Mouse (Mus musculus) forebrain, embryonic 15.5 days (tissue): ENCODE measurements around the gene Slc12a7. TPM values are rescaled to one million over a fixed set of nuclear protein-coding genes. Genes with fewer than 3 reads are reported as not detected.

Source experiments
- ATAC-seq: fragments of 200-750 bp; cut with Nextera tagmentation; replicated peaks from 2 replicates; pipeline ENCODE4 v1.8.0; 2017; ENCODE audit warnings: mild to moderate bottlenecking, moderate TSS enrichment, moderate library complexity
- H3K27ac ChIP-seq: fragments of 300-500 bp; sonication (generic); replicated peaks from 2 replicates; pipeline ENCODE4 v1.5.1; 2015; ENCODE audit warnings: mild to moderate bottlenecking, inconsistent platforms
- H3K27me3 ChIP-seq: fragments of 300-500 bp; sonication (generic); 2 replicates; pipeline ENCODE4 v1.6.1; 2015; ENCODE audit warnings: inconsistent platforms
- H3K36me3 ChIP-seq: fragments of 300-500 bp; sonication (generic); 2 replicates; pipeline ENCODE4 v1.6.1; 2015; ENCODE audit warnings: mild to moderate bottlenecking, inconsistent platforms
- H3K4me1 ChIP-seq: fragments of 300-500 bp; sonication (generic); 2 replicates; pipeline ENCODE4 v1.6.1; 2015; ENCODE audit warnings: inconsistent platforms
- H3K4me2 ChIP-seq: fragments of 300-500 bp; sonication (generic); replicated peaks from 2 replicates; pipeline ENCODE4 v1.6.1; 2015; ENCODE audit warnings: mild to moderate bottlenecking, inconsistent platforms
- H3K4me3 ChIP-seq: fragments of 300-500 bp; sonication (generic); 2 replicates; pipeline ENCODE4 v1.5.1; 2015; ENCODE audit warnings: mild to moderate bottlenecking, inconsistent platforms
- H3K9ac ChIP-seq: fragments of 300-500 bp; sonication (generic); replicated peaks from 2 replicates; pipeline ENCODE4 v1.6.1; 2015; ENCODE audit warnings: mild to moderate bottlenecking, inconsistent platforms
- H3K9me3 ChIP-seq: fragments of 300-500 bp; sonication (generic); 2 replicates; pipeline ENCODE4 v1.6.1; 2016; ENCODE audit warnings: inconsistent platforms
- WGBS: fragments of 180-500 bp; shearing (Covaris S2); methylation state at CpG from one replicate; pipeline ENCODE4 v1.1.7; 2015; ENCODE audit warnings: mixed read lengths; 5-methylcytosine and 5-hydroxymethylcytosine counted together
- polyA plus RNA-seq: library from polyadenylated mRNA; unstranded; fragments of >200 nt; fragmentation: Nextera tagmentation; extraction: Ambion mirVana; gene quantifications from 2 replicates; pipeline ENCODE4 v1.2.1, GENCODE M21; 2015

Gene Slc12a7
- polyA plus RNA-seq, 1 experiment from 2014 or later = 16.3 TPM

GRCm38 (mm10) chr13:73833809-73834208 lies 100.9 kb downstream of the Slc12a7 start:
- no peak for ATAC-seq
- WGBS = 81% methylated on average over 12 of the region's 12 CpGs
- H3K4me2 ChIP-seq = no peak overlapping the region

GRCm38 (mm10) chr13:73835791-73836190 lies 102.9 kb downstream of the Slc12a7 start:
- Histone ChIP-seq H3K27ac (no peak overlapping the region), H3K4me3 (no peak overlapping the region), H3K27me3 (no peaks in the 10 kb centered on the region), H3K9ac (no peak overlapping the region), H3K4me2 (no peak overlapping the region), H3K4me1 (0 out of 2 replicates have a peak, but pooled peaks cover 7% of the 10 kb centered on the region), H3K9me3 (no peaks in the 10 kb centered on the region), H3K36me3 (no peaks in the 10 kb centered on the region)
- no peak for ATAC-seq
- 65% methylated on average over 4 of the region's 4 CpGs for WGBS

More at GRCm38 (mm10) chr13:73833809-73834208, 100.9 kb downstream of the Slc12a7 start:
- Histone ChIP-seq H3K27me3 (no peaks in the 10 kb centered on the region), H3K27ac (no peak overlapping the region), H3K36me3 (no peaks in the 10 kb centered on the region), H3K4me1 (0 out of 2 replicates have a peak, but pooled peaks cover 2% of the 10 kb centered on the region), H3K4me3 (no peak overlapping the region), H3K9me3 (no peaks in the 10 kb centered on the region), H3K9ac (no peak overlapping the region)

- WGBS = 81% methylated on average over 6 of the region's 6 CpGs
- Histone ChIP-seq H3K27me3 (no peaks in the 10 kb centered on the region), H3K4me3 (no peak overlapping the region), H3K27ac (no peak overlapping the region), H3K4me2 (no peak overlapping the region), H3K4me1 (0 out of 2 replicates have a peak, but pooled peaks cover 7% of the 10 kb centered on the region), H3K9ac (no peak overlapping the region), H3K36me3 (no peaks in the 10 kb centered on the region), H3K9me3 (no peaks in the 10 kb centered on the region)
- ATAC-seq = no peak
These were observed 103.6 kb downstream of the Slc12a7 start for GRCm38 (mm10) chr13:73836491-73836890.

- Histone ChIP-seq H3K4me1 (0 out of 2 replicates have a peak, but pooled peaks cover 7% of the 10 kb centered on the region), H3K9ac (no peak overlapping the region), H3K27ac (no peak overlapping the region), H3K9me3 (no peaks in the 10 kb centered on the region), H3K27me3 (no peaks in the 10 kb centered on the region), H3K36me3 (no peaks in the 10 kb centered on the region), H3K4me2 (no peak overlapping the region), H3K4me3 (no peak overlapping the region)
- ATAC-seq = no peak
- 89% methylated on average over 8 of the region's 8 CpGs for WGBS
These were observed 104.8 kb downstream of the Slc12a7 start for GRCm38 (mm10) chr13:73837708-73838107.

- H3K27me3 ChIP-seq = no peaks in the 10 kb centered on the region
- H3K27ac ChIP-seq = no peak overlapping the region
- H3K4me1 ChIP-seq = 0 out of 2 replicates have a peak, but pooled peaks cover 7% of the 10 kb centered on the region
- H3K4me2 ChIP-seq = no peak overlapping the region
- H3K36me3 ChIP-seq = no peaks in the 10 kb centered on the region
- WGBS = 64% methylated on average over 11 of the region's 11 CpGs
- no peaks in the 10 kb centered on the region for H3K9me3 ChIP-seq
- ATAC-seq = no peak
- H3K9ac ChIP-seq = no peak overlapping the region
- H3K4me3 ChIP-seq = no peak overlapping the region
These were observed 106.2 kb downstream of the Slc12a7 start for GRCm38 (mm10) chr13:73839137-73839548.

GRCm38 (mm10) chr13:73839740-73840139 lies 106.8 kb downstream of the Slc12a7 start:
- WGBS = 78% methylated on average over 4 of the region's 4 CpGs

GRCm38 (mm10) chr13:73842696-73843095 lies 109.8 kb downstream of the Slc12a7 start:
- peaks cover 13% of the 10 kb centered on the region for H3K27me3 ChIP-seq
- ATAC-seq = no peak

More at GRCm38 (mm10) chr13:73839740-73840139, 106.8 kb downstream of the Slc12a7 start:
- H3K4me2 ChIP-seq = no peak overlapping the region
- H3K36me3 ChIP-seq = no peaks in the 10 kb centered on the region
- no peaks in the 10 kb centered on the region for H3K9me3 ChIP-seq
- H3K27ac ChIP-seq = no peak overlapping the region
- H3K27me3 ChIP-seq = no peaks in the 10 kb centered on the region
- H3K9ac ChIP-seq = no peak overlapping the region
- H3K4me1 ChIP-seq = 0 out of 2 replicates have a peak, but pooled peaks cover 7% of the 10 kb centered on the region
- ATAC-seq = no peak
- no peak overlapping the region for H3K4me3 ChIP-seq

GRCm38 (mm10) chr13:73846589-73847464 lies 113.9 kb downstream of the Slc12a7 start:
- Histone ChIP-seq H3K9me3 (no peaks in the 10 kb centered on the region), H3K36me3 (no peaks in the 10 kb centered on the region), H3K4me2 (peak overlapping the region; percentile 91), H3K4me3 (peak overlapping the region; percentile 50), H3K27me3 (peaks cover 13% of the 10 kb centered on the region), H3K4me1 (0 out of 2 replicates have a peak, but pooled peaks cover 6% of the 10 kb centered on the region), H3K9ac (peak overlapping the region; percentile 51), H3K27ac (no peak overlapping the region)
- ATAC-seq = peak; percentile 84
- under 1% methylated on average over 59 of the region's 65 CpGs for WGBS

More at GRCm38 (mm10) chr13:73842696-73843095, 109.8 kb downstream of the Slc12a7 start:
- no peak overlapping the region for H3K4me3 ChIP-seq
- no peaks in the 10 kb centered on the region for H3K36me3 ChIP-seq
- no peak overlapping the region for H3K4me2 ChIP-seq
- 0 out of 2 replicates have a peak, but pooled peaks cover 13% of the 10 kb centered on the region for H3K4me1 ChIP-seq
- H3K9me3 ChIP-seq = no peaks in the 10 kb centered on the region
- no peak overlapping the region for H3K27ac ChIP-seq
- H3K9ac ChIP-seq = no peak overlapping the region

- Histone ChIP-seq H3K9ac (peak within 1 kb of the TSS; percentile 51), H3K9me3 (no peaks in the 10 kb centered on the region), H3K4me1 (0 out of 2 replicates have a peak, but pooled peaks cover 6% of the 10 kb centered on the region), H3K27ac (no peak within 1 kb of the TSS), H3K27me3 (peaks cover 13% of the 10 kb centered on the region), H3K36me3 (no peaks in the 10 kb centered on the region), H3K4me3 (peak within 1 kb of the TSS; percentile 50), H3K4me2 (peak within 1 kb of the TSS; percentile 91)
- ATAC-seq = peak; percentile 91
- under 1% methylated on average over 38 of the region's 38 CpGs for WGBS
These were observed 114.6 kb downstream of the Slc12a7 start, which contains the start of gene Nkd2 for GRCm38 (mm10) chr13:73847465-73847836. Nkd2 (minus strand) TSS chr13:73847631.

Other genes with a start within 250 kb of the Slc12a7 start
- gene Slc6a3, start 196.3 kb upstream of the Slc12a7 start, polyA plus RNA-seq = 0.06 TPM in 2 replicates
- gene Clptm1l, start 129.1 kb upstream of the Slc12a7 start, polyA plus RNA-seq = 125 and 130 TPM in 2 replicates
- 6.4 and 7.3 TPM in 2 replicates for gene Tert, start 106.2 kb upstream of the Slc12a7 start, polyA plus RNA-seq
- gene Slc6a18, start 55.1 kb upstream of the Slc12a7 start, polyA plus RNA-seq = not detected in 2 replicates
- gene Slc6a19, start 28.2 kb upstream of the Slc12a7 start, polyA plus RNA-seq = 0.06 TPM in 1 of 2 replicates, not detected in the other
- gene Nkd2, start 114.5 kb downstream of the Slc12a7 start, polyA plus RNA-seq = 7.4 and 8.1 TPM in 2 replicates
- 20.6 and 21.0 TPM in 2 replicates for gene Trip13, start 204.7 kb downstream of the Slc12a7 start, polyA plus RNA-seq
- 96.6 and 98.0 TPM in 2 replicates for gene Brd9, start 204.7 kb downstream of the Slc12a7 start, polyA plus RNA-seq
- not detected in 2 replicates for gene Zdhhc11, start 230.8 kb downstream of the Slc12a7 start, polyA plus RNA-seq